Mouse (Mus musculus) skeletal muscle tissue, adult 2 months (tissue): ENCODE data around the gene Nrn1.

Source experiments
- DNase-seq: peaks from one replicate; pipeline ENCODE4 v3.0.0-alpha.2; 2012; ENCODE audit warnings: low read depth, low spot score

The Nrn1 gene

DNA sequence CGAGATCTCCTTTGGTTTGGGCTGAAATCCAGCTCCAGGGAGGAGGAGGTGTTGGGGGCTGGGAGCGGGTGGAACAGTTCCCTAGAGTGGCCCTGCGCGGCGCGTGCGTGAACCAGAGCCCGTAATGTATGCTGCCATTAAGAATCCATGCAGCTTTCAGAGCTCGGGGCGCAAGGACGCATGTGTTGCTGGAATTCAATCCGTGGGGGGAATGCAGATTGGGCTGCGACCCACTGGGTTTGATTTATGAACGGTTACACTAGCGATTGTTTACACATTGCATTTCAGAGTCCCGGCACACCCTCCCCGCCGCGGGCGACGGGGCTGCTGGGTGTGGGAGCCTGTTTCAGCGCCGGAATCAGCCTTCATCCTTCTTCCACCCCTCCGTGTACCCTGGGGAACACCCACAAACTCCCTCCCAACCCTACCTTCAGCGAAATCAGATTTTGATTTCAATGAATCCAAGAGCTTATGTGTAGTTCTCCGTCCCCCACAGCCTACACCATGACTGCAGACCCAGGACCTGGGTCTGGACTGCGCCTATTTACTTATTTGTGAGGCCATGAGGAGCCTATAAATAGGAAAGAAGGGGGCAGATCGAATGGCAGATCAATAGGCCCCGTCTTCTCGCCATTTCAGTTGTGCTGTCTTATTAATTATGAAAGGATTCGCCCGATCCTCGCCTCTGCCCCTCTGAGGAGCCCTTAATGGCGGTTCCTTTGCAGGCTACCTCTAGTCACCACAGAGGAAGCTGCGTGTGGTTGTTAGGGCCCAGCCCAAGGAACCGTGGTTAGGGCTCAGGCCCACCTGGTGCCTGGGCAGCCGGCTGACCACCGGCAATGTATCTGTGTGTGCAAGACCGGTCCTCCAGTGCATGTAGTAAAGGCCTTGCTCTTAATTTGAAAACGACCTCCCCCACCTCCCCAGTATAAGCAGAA, 10.1 kb downstream of the Nrn1 start:
- no peak for DNase-seq

GRCm38 (mm10) chr13:36723726-36724300, 11.1 kb downstream of the Nrn1 start:
- no peak for DNase-seq

DNA sequence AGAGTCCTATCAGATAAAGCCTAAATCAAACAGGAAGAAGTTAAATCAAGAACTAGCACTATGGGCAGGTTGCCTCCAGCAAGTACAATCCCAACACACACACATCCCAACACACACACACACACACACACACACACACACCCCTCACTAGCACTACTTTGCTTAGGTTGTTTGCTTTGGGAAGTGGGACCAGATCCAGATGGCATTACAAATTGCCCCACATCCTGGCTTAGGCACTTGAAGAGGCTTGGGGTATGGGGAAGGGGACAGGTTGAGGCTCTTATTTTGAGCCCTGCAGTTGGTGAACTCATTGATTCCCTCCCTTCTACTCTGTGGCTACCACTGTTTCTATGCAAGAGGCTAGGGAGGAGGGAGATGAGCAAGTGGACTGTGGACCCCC, 12.6 kb downstream of the Nrn1 start:
- no peak for DNase-seq

GRCm38 (mm10) chr13:36720297-36721017, 14.5 kb downstream of the Nrn1 start:
- DNase-seq = no peak

DNA sequence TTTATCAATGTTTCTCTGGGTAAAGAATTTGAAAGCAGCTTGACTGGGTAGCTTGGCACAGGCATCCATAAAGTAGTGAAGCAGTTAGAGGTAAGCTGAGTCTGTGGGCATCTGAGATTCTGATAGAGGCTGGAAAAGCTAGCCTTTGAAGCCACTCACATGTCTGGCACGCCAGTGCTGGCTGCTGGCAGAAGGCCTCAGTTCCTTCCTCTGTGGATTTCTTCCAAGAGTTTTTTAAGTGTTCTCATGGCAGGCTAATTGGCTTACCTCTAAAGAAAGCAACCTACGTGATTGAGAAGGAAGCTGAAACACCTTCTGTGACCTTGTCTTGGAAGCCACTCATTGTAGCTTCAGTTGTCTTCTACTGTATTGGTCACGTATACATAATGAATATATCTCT, 17.6 kb downstream of the Nrn1 start:
- no peak for DNase-seq

- no peak for DNase-seq
Measured at GRCm38 (mm10) chr13:36716708-36717107, 18.2 kb downstream of the Nrn1 start.

- DNase-seq = no peak
Measured at GRCm38 (mm10) chr13:36714101-36714500, 20.8 kb downstream of the Nrn1 start.

DNA sequence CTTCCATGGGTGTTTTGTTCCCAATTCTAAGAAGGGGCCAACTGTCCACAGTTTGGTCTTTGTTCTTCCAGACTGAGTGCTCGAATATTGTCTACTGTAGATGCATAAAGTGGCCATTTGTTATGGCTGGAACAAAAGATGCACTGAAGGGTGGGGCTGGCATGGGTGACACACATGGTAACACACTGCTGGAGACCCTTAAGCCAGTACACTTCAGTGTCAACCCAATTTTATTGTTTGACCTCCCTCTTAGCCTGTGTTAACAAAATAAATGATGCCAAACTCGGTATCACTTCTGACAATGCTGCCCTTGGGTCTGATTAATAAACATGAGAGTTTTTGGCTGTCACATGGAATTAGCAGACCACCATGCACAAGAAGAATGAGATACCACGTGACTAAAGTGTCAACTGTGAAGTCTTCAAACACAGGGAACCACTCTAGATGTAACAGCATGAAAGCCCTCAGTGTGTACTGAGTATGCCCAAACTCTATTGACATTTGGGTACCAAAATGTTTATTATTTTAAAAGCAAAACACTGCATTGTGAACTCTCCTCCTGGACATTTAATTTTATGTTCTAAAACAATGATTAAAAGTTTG, 27.7 kb downstream of the Nrn1 start:
- DNase-seq = no peak

- DNase-seq = no peak
Measured at GRCm38 (mm10) chr13:36696351-36696771, 38.6 kb downstream of the Nrn1 start.

DNA sequence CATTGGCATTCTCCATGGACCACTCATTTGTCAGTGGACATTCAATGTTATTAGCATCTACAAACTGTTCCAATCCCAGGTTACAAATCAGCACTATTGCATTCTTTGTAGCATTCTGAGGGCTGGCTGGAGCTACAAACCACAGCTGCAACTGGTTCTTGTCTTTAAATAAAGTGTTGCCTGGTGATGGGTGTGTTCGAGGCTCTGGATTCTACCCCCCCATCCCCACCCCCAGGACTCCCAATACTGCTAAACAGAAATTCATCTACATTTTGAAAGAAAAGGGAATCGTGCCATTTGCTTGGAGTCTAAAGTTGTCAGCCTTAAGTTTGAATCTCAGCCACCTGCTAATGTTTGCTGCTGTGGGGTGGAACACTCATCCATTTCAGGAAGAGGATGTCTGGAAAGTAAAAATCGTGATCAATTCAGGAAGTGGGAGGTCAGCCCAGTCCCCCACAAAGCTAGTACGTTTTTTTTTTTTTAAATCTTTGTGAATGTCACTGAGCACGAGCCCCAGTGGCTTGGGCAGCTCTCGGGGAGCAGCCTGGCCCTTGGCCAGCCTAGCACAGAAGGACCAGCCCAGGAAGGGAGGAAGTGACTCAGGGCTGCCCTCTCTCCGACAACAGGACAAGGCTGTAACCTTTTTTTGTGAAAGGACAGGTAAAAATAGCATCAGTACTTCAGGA, 39.3 kb downstream of the Nrn1 start:
- no peak for DNase-seq

GRCm38 (mm10) chr13:36683581-36683980, 51.4 kb downstream of the Nrn1 start:
- no peak for DNase-seq

DNA sequence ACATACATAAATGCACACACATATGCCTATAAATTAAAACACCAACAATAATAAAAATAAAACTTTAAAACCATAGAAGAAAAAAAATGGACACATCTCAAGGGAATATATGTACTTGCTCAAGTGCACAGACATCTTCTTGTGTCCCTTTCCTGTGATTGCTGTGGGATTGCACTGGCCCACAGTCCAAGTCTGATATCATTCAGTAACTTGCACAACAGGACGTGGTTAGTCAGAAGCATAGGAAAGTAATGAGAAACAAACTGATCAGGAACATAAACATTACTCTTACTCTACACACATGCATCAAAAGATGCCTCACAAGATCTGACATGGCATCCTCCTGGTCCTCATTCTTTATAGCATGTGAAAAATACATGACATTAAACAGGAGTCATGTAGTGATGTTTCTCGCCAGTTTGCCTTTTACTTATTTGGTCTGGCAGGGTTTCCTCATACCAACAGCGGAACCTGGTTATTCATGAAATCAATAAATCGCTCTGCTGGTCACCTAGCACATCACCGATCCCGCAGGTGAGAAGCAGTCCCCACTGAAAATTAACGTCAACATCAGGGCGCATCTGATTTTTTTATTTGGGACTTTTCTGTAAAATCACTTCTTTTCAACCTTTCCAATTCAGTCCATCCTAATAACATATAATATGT, 54.1 kb downstream of the Nrn1 start:
- no peak for DNase-seq

DNA sequence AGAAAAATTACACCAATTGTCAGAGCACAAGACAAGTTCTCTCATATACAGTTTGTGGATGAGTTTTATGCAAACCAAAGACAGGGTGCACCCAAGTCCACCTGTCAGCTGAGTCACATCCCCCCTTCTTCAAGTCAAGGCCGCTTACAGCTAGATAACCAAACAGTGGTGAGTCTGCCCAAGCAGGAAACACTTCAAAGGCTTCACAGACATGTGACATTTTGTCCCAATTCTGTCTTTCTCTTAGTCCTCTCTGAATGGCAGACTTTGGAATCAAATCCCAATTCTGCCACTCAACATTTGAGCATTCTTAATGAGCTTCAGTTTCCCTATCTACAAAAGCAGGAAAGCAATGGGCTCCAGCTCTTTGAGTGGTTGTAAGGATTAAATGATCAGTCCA, 55.6 kb downstream of the Nrn1 start:
- no peak for DNase-seq
